Comparison of ENCODE assay signal across 20 mouse cellular contexts in the genomic region with DNA sequence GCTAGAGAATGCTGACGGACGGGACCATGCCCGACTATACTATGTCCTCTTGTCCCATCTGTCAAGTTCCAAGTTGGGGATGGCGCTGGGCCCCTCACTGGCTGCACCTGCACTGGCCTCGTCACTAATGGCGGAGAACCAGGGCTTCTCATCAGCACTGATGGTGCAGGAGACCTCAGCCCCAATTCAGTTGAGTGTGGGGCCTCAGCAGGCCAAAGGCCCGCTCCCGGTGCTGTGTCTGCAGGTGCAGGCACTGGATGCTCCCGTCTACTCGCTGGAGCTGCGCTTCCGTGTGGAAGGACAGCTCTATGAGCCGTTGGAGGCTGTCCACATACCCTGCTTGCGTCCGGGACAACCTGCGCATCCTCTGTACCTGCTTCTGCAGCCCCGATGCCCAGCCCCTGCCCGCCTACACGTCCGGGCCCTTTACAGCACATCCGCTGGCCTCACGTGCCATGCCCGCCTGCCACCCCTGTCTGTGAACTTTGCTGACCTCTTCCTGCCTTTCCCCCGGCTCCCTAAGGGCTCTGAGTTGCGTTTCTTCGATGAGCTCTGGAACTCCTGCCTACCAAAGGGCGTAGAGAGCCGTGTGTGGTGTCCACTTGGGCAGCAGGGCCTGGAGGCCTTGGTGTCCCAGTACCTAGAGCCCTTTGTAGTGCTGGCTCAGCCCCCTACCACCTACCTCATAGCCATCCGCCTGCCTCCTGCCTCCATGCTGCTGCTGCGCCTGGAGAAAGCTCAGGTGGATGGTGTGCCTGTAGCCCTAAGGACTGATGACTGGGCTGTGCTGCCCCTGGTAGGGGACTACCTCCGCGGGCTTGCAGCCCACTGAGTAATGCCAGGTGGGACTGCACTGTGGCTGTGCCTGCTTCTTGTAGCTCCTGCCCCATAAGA. TPM values are rescaled to one million over a fixed set of nuclear protein-coding genes. Genes with fewer than 3 reads are reported as not detected.
DNase-seq lines count a peak whose midpoint lies in the region; ATAC-seq and TF ChIP-seq lines count a peak whose summit lies in the region.
"Had no signal": no experiment of that assay in that cellular context is flagged by ENCODE, and none has a peak within 500 bp of the region (broad histone marks: within the 10 kb centered on the region; RNA-seq: fewer than 3 reads in every experiment).

No protein-coding gene starts in this region.

- TF ChIP-seq POLR2A in bone marrow macrophage, adult 2 months (IDR thresholded peaks at IDR 0.05; ENCODE audit: borderline replicate concordance, low read depth, low read length): no peak

- H3K9ac ChIP-seq in hindbrain, embryonic 12.5 days: peak overlapping the region; percentile 4; the same call in 1 of the 2 replicates
- no peak overlapping the region for H3K9ac ChIP-seq in hindbrain, postnatal 0 days (replicated peaks; ENCODE audit: low read length)
- H3K9ac ChIP-seq in neural tube, embryonic 13.5 days: peak overlapping the region; percentile 2; the same call in 1 of the 2 replicates
- H3K9ac ChIP-seq: hindbrain, embryonic 15.5 days; limb, embryonic 15.5 days had no signal

- peaks cover 21% of the 10 kb centered on the region for H3K27me3 ChIP-seq in hindbrain, embryonic 12.5 days
- no peaks in the 10 kb centered on the region for H3K27me3 ChIP-seq in hindbrain, postnatal 0 days (ENCODE audit: insufficient read depth, low read length)
- peaks cover 21% of the 10 kb centered on the region for H3K27me3 ChIP-seq in neural tube, embryonic 13.5 days

- no peak for TF ChIP-seq CTCF in hindbrain, postnatal 0 days (IDR thresholded peaks at IDR 0.05; ENCODE audit: low read depth)
- TF ChIP-seq CTCF in bone marrow macrophage, adult 2 months (IDR thresholded peaks at IDR 0.05; ENCODE audit: low read depth, low read length): no peak

- peaks cover 7% of the 10 kb centered on the region for H3K36me3 ChIP-seq in hindbrain, embryonic 12.5 days
- peaks cover 13% of the 10 kb centered on the region; the same call in 1 of the 2 replicates for H3K36me3 ChIP-seq in hindbrain, postnatal 0 days (ENCODE audit: insufficient read depth, low read length)
- peaks cover 20% of the 10 kb centered on the region for H3K36me3 ChIP-seq in neural tube, embryonic 13.5 days
- H3K36me3 ChIP-seq: embryonic facial prominence, embryonic 12.5 days had no signal

- H3K4me3 ChIP-seq in hindbrain, embryonic 12.5 days: no peak overlapping the region
- no peak overlapping the region for H3K4me3 ChIP-seq in hindbrain, postnatal 0 days (ENCODE audit: low read length)
- no peak overlapping the region for H3K4me3 ChIP-seq in neural tube, embryonic 13.5 days
- H3K4me3 ChIP-seq in bone marrow macrophage, adult 2 months (ENCODE audit: insufficient read depth, low read length): no peak overlapping the region
- H3K4me3 ChIP-seq: embryonic facial prominence, embryonic 12.5 days; heart, adult 2 months; hindbrain, embryonic 15.5 days; left cerebral cortex, adult 2 months; limb, embryonic 15.5 days had no signal

- peaks cover 19% of the 10 kb centered on the region for H3K4me1 ChIP-seq in hindbrain, embryonic 12.5 days
- peaks cover 7% of the 10 kb centered on the region for H3K4me1 ChIP-seq in hindbrain, postnatal 0 days (ENCODE audit: insufficient read depth, low read length)
- peaks cover 21% of the 10 kb centered on the region for H3K4me1 ChIP-seq in neural tube, embryonic 13.5 days (replicated peaks)
- H3K4me1 ChIP-seq in bone marrow macrophage, adult 2 months (ENCODE audit: control insufficient read depth, insufficient read depth, low read length): peaks cover 37% of the 10 kb centered on the region

- no peak overlapping the region for H3K4me2 ChIP-seq in hindbrain, embryonic 12.5 days (replicated peaks)
- H3K4me2 ChIP-seq in hindbrain, postnatal 0 days (ENCODE audit: low read depth, low read length): no peak overlapping the region
- H3K4me2 ChIP-seq in neural tube, embryonic 13.5 days: no peak overlapping the region
- H3K4me2 ChIP-seq: embryonic facial prominence, embryonic 12.5 days; hindbrain, embryonic 15.5 days; limb, embryonic 15.5 days; midbrain, embryonic 11.5 days had no signal

- H3K9me3 ChIP-seq in hindbrain, embryonic 12.5 days (replicated peaks): no peaks in the 10 kb centered on the region
- H3K9me3 ChIP-seq in hindbrain, postnatal 0 days (ENCODE audit: low read length): no peaks in the 10 kb centered on the region
- H3K9me3 ChIP-seq in neural tube, embryonic 13.5 days: no peaks in the 10 kb centered on the region
- H3K9me3 ChIP-seq: embryonic facial prominence, embryonic 12.5 days; hindbrain, embryonic 15.5 days; limb, embryonic 15.5 days had no signal

- no peak overlapping the region for H3K27ac ChIP-seq in hindbrain, embryonic 12.5 days
- H3K27ac ChIP-seq in hindbrain, postnatal 0 days: no peak overlapping the region
- no peak overlapping the region for H3K27ac ChIP-seq in neural tube, embryonic 13.5 days (replicated peaks)
- H3K27ac ChIP-seq in bone marrow macrophage, adult 2 months (ENCODE audit: insufficient read depth, low read depth, low read length): peak overlapping the region; percentile 94
- H3K27ac ChIP-seq: embryonic facial prominence, embryonic 12.5 days; heart, adult 2 months; hindbrain, embryonic 15.5 days; left cerebral cortex, adult 2 months; limb, embryonic 15.5 days had no signal

- DNase-seq in hindbrain, postnatal 0 days (ENCODE audit: low spot score): no peak
- DNase-seq in neural tube, embryonic 10.5 days (ENCODE audit: extremely low spot score, low spot score): no peak
- DNase-seq in spleen, adult 18-20 months: no peak
- DNase-seq in right cerebral cortex, postnatal 4 days: no peak
- DNase-seq: cerebellum, adult 11 months; heart, adult 2 months; heart, postnatal 10 days; kidney, postnatal 10 days; lung, postnatal 10 days had no signal

- ATAC-seq in hindbrain, embryonic 12.5 days (ENCODE audit: low FRiP score): no peak
- ATAC-seq in hindbrain, postnatal 0 days: no peak
- no peak for ATAC-seq in neural tube, embryonic 13.5 days (ENCODE audit: low read depth)
- ATAC-seq: activated CD4-positive, CD25-positive, alpha-beta regulatory T cell, adult 4 months had no signal

- WGBS in hindbrain, embryonic 12.5 days: 88% methylated on average over 32 of the region's 32 CpGs
- 86% methylated on average over 32 of the region's 32 CpGs for WGBS in hindbrain, postnatal 0 days
- 90% methylated on average over 32 of the region's 32 CpGs for WGBS in neural tube, embryonic 13.5 days

RNA-seq across cellular contexts. Expression of a gene that starts 2.8 kb away (rescaled TPM):
- 2.6 and 3.2 TPM in 2 replicates for polyA plus RNA-seq in hindbrain, embryonic 12.5 days (2016; fragmentation: Nextera tagmentation; extraction: Ambion mirVana)
- 15.0 and 19.3 TPM in 2 replicates for total RNA-seq in hindbrain, postnatal 0 days (2014; rRNA removed)
- polyA plus RNA-seq in hindbrain, postnatal 0 days (2015; fragmentation: Nextera tagmentation; extraction: Ambion mirVana): 2.3 and 2.6 TPM in 2 replicates
- 2.9 and 3.5 TPM in 2 replicates for polyA plus RNA-seq in neural tube, embryonic 13.5 days (2015; fragmentation: Nextera tagmentation; extraction: Ambion mirVana)
- 13.5 and 14.4 TPM in 2 replicates for polyA plus RNA-seq in bone marrow macrophage, adult 2 months (2012; ENCODE audit: insufficient read depth, insufficient read length, missing spikeins)

RNA-seq across cellular contexts. Expression of a gene that starts 10.2 kb away (rescaled TPM):
- 0.18 and 0.19 TPM in 2 replicates for polyA plus RNA-seq in hindbrain, embryonic 12.5 days (2016; fragmentation: Nextera tagmentation; extraction: Ambion mirVana)
- not detected in 2 replicates for total RNA-seq in hindbrain, postnatal 0 days (2014; rRNA removed)
- 0.25 TPM in 1 of 2 replicates, not detected in the other for polyA plus RNA-seq in hindbrain, postnatal 0 days (2015; fragmentation: Nextera tagmentation; extraction: Ambion mirVana)
- polyA plus RNA-seq in neural tube, embryonic 13.5 days (2015; fragmentation: Nextera tagmentation; extraction: Ambion mirVana): 0.11 TPM in 1 of 2 replicates, not detected in the other
- polyA plus RNA-seq in bone marrow macrophage, adult 2 months (2012; ENCODE audit: insufficient read depth, insufficient read length, missing spikeins): not detected in 2 replicates
- total RNA-seq: gastrocnemius, adult 18-20 months; heart, adult 2 months; heart, postnatal 10 days; layer of hippocampus, adult 8-10 months; left cerebral cortex, adult 2 months had no signal
- polyA plus RNA-seq: activated CD4-positive, CD25-positive, alpha-beta regulatory T cell, adult 4 months; hindbrain, embryonic 15.5 days had no signal

RNA-seq across cellular contexts. Expression of a gene that starts 31.1 kb away (rescaled TPM):
- polyA plus RNA-seq in hindbrain, embryonic 12.5 days (2016; fragmentation: Nextera tagmentation; extraction: Ambion mirVana): 114 and 126 TPM in 2 replicates
- 33.6 and 40.4 TPM in 2 replicates for total RNA-seq in hindbrain, postnatal 0 days (2014; rRNA removed)
- polyA plus RNA-seq in hindbrain, postnatal 0 days (2015; fragmentation: Nextera tagmentation; extraction: Ambion mirVana): 66.4 and 75.4 TPM in 2 replicates
- polyA plus RNA-seq in neural tube, embryonic 13.5 days (2015; fragmentation: Nextera tagmentation; extraction: Ambion mirVana): 79.2 and 87.8 TPM in 2 replicates
- polyA plus RNA-seq in bone marrow macrophage, adult 2 months (2012; ENCODE audit: insufficient read depth, insufficient read length, missing spikeins): 82.4 and 102 TPM in 2 replicates

RNA-seq across cellular contexts. Expression of a gene that starts 39.4 kb away (rescaled TPM):
- polyA plus RNA-seq in hindbrain, embryonic 12.5 days (2016; fragmentation: Nextera tagmentation; extraction: Ambion mirVana): 73.2 and 76.5 TPM in 2 replicates
- total RNA-seq in hindbrain, postnatal 0 days (2014; rRNA removed): 95.2 and 163 TPM in 2 replicates
- 72.0 and 74.0 TPM in 2 replicates for polyA plus RNA-seq in hindbrain, postnatal 0 days (2015; fragmentation: Nextera tagmentation; extraction: Ambion mirVana)
- 72.3 and 77.2 TPM in 2 replicates for polyA plus RNA-seq in neural tube, embryonic 13.5 days (2015; fragmentation: Nextera tagmentation; extraction: Ambion mirVana)
- polyA plus RNA-seq in bone marrow macrophage, adult 2 months (2012; ENCODE audit: insufficient read depth, insufficient read length, missing spikeins): 56.1 and 56.6 TPM in 2 replicates
